Mouse (Mus musculus) liver, adult 2 months (tissue): ENCODE measurements around the gene Ndufb7. TPM values are rescaled to one million over a fixed set of nuclear protein-coding genes. Genes with fewer than 3 reads are reported as not detected.
A peak's percentile ranks its signal among the peaks of the same experiment; 100 is the strongest.
"Not testable (repeated sequence)": the region's sequence is repeated elsewhere in the genome, so short reads cannot be mapped to it uniquely, and the experiment has no call there.

Source experiments
- DNase-seq: peaks from one replicate; pipeline ENCODE4 v3.0.0-alpha.2; 2011; ENCODE audit warnings: low read depth, low spot score; ENCODE audit errors: extremely low read depth
- H3K27ac ChIP-seq: fragments of 200-500 bp; replicated peaks from 2 replicates; pipeline ENCODE4 v1.5.1; 2012; ENCODE audit warnings: low read depth, mild to moderate bottlenecking, control low read depth, inconsistent platforms, low read length; ENCODE audit not compliant: insufficient read depth
- H3K27me3 ChIP-seq: fragments of 200-500 bp; 2 replicates; pipeline ENCODE4 v1.6.1; 2012; ENCODE audit warnings: mild to moderate bottlenecking, moderate library complexity, low read length, inconsistent platforms; ENCODE audit not compliant: control insufficient read depth, insufficient read depth
- H3K36me3 ChIP-seq: fragments of 200-500 bp; 2 replicates; pipeline ENCODE4 v1.6.1; 2012; ENCODE audit warnings: low read length, inconsistent platforms; ENCODE audit not compliant: control insufficient read depth, insufficient read depth
- H3K4me1 ChIP-seq: fragments of 200-500 bp; 2 replicates; pipeline ENCODE4 v1.6.1; 2011; ENCODE audit warnings: low read length; ENCODE audit not compliant: control insufficient read depth, insufficient read depth
- H3K4me3 ChIP-seq: fragments of 200-500 bp; 2 replicates; pipeline ENCODE4 v1.5.1; 2011; ENCODE audit warnings: low read depth, mild to moderate bottlenecking, control low read depth, low read length, moderate library complexity; ENCODE audit not compliant: insufficient read depth
- H3K79me2 ChIP-seq: fragments of 200-500 bp; 2 replicates; pipeline ENCODE4 v1.6.1; 2012; ENCODE audit warnings: inconsistent platforms, mild to moderate bottlenecking, low read length, moderate library complexity; ENCODE audit not compliant: control insufficient read depth, insufficient read depth
- H3K9ac ChIP-seq: fragments of 200-500 bp; 2 replicates; pipeline ENCODE4 v1.6.1; 2012; ENCODE audit warnings: low read depth, mild to moderate bottlenecking, control low read depth, inconsistent platforms, low read length
- CTCF ChIP-seq: fragments of 200-500 bp; IDR thresholded peaks from 2 replicates; pipeline ENCODE4 v1.5.1; 2011; ENCODE audit warnings: low read depth, low read length, control low read depth
- POLR2A ChIP-seq: fragments of 200-500 bp; IDR thresholded peaks from 2 replicates; pipeline ENCODE4 v1.6.1; 2011; ENCODE audit warnings: low read length, control low read depth; ENCODE audit not compliant: insufficient read depth; ENCODE audit errors: extremely low read depth
- WGBS: fragments of 180-500 bp; shearing (Covaris S2); methylation state at CpG from one replicate; pipeline ENCODE4 v1.1.7; 2018; 5-methylcytosine and 5-hydroxymethylcytosine counted together
- polyA plus RNA-seq: library from polyadenylated mRNA; depleted of rRNA; stranded (reverse); fragments of >200 nt; gene quantifications from 2 replicates; pipeline ENCODE4 v1.2.3, GENCODE M21; 2012
- total RNA-seq: library from RNA; depleted of rRNA; stranded (reverse); fragments of >200 nt; gene quantifications from 2 replicates; pipeline ENCODE4 v1.2.3, GENCODE M21; 2014

Ndufb7 gene
- total and polyA plus RNA-seq, 2 experiments, result 193 to 297 TPM

DNA sequence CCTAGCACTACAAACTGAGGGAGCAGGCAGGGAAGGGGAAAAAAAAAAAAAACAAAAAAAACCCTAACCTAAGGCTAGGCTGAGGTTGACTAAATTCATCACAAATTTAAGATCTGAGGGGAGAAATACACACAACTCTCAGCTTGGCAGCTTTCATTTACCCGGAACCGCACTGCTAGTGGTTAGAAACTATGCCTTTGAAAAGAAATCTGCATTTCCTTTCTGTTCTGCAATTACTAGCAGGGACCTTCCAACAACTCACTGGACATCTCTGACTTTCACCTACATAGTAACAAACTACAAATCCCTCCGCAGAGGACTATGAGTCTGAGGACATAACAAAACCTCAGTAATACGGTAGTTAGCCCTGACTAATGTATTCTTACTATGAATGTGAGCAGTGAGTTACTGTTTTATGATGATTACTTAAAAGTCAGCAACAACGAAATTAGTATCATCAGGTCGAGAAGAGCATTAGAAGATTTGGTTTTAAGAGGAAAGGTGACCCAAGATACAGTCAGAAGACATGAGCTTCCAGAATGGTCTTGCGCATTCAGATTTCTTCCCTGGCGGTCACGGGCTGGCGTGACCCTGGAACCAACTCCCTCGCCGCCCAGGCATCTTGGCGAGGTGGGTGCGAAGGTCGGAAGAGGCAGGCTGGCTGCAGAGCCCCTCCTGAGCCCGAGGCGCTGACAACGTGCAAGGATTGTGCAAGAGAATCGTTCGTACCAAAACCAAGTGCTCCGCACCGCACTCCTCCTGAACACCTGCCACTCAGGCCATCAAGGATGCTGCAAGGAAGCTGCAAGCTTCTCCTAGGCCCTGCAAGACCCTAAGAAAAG, 27.1 kb downstream of the Ndufb7 start:
- peak; percentile 69 for DNase-seq
- H3K4me3 ChIP-seq, result peak overlapping the region; percentile 64
- peaks cover 9% of the 10 kb centered on the region; the same call in 1 of the 2 replicates for H3K79me2 ChIP-seq
- no peaks in the 10 kb centered on the region for H3K36me3 ChIP-seq
- 2% methylated on average over 22 of the region's 22 CpGs for WGBS
- H3K27ac ChIP-seq, result peak overlapping the region; percentile 74
- TF ChIP-seq CTCF, result no peak
- no peak for TF ChIP-seq POLR2A
- H3K27me3 ChIP-seq, result no peaks in the 10 kb centered on the region
- H3K9ac ChIP-seq, result peak overlapping the region; percentile 73
- H3K4me1 ChIP-seq, result peaks cover 14% of the 10 kb centered on the region

DNA sequence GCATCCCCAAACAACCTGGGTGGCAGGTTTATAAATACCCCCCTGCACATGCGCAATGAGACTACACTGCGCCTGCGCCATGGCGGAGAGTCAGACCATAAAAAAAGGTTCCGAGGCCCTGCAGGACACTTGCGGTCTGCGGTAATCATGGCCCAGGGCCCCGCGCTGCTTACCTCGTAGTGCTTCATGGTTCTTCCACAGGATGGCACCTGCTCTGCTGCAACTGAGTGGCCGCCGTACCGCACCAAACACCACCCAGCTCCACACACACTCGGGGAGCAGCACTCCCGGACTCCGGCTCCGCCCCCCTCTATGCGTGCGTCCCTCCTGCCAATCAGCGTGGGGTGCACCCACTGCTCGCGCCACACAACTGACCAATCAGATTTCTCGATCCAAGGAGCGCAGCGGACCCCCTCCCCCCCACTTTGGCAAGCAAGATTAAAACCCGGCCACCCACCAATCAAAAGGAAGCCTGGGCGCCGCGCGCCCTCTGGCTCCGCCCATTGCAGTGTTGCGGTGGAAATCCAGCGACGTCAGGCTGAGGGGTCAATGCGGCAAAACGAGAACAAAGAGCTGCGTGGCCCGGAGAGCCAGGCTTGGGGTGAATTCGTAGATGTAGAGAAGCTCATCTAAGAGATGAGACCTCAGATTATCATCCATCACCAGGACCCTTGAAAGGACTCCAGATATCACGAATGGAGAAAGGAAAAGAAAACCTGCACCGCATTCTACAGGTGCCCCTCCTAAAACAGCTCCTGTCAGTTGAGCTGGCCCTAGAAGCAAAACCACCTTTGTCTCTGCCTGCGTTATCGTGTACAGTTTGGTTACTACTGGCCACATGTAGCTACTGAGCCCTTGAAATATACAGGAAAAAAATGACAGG, 27.9 kb downstream of the Ndufb7 start:
- Histone ChIP-seq H3K27ac (peak overlapping the region; percentile 86), H3K36me3 (no peaks in the 10 kb centered on the region), H3K9ac (peak overlapping the region; percentile 73), H3K27me3 (no peaks in the 10 kb centered on the region), H3K4me3 (peak overlapping the region; percentile 64), H3K79me2 (peaks cover 9% of the 10 kb centered on the region; the same call in 1 of the 2 replicates), H3K4me1 (peaks cover 9% of the 10 kb centered on the region)
- under 1% methylated on average over 43 of the region's 43 CpGs for WGBS
- TF ChIP-seq CTCF (no peak), POLR2A (peak; percentile 92)
- DNase-seq, result peak; percentile 93

DNA sequence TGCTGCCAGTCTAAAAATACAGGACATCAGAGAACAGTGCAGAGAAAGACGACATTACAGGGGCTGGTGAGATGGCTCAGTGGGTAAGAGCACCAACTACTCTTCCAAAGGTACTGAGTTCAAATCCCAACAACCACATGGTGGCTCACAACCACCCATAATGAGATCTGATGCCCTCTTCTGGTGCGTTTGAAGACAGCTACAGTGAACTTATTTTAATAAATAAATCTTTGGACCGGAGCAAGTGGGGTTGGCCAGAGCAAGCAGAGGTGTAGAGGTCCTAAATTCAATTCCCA, 28.5 kb downstream of the Ndufb7 start:
- Histone ChIP-seq H3K9ac (peak overlapping the region; percentile 24), H3K27ac (peak overlapping the region; percentile 86), H3K4me3 (peak overlapping the region; percentile 18)
- DNase-seq, result peak; percentile 40
- not testable (repeated sequence) for H3K4me1 ChIP-seq, H3K27me3 ChIP-seq, H3K79me2 ChIP-seq, H3K36me3 ChIP-seq
- WGBS, result 10% methylated on average over 3 of the region's 3 CpGs

DNA sequence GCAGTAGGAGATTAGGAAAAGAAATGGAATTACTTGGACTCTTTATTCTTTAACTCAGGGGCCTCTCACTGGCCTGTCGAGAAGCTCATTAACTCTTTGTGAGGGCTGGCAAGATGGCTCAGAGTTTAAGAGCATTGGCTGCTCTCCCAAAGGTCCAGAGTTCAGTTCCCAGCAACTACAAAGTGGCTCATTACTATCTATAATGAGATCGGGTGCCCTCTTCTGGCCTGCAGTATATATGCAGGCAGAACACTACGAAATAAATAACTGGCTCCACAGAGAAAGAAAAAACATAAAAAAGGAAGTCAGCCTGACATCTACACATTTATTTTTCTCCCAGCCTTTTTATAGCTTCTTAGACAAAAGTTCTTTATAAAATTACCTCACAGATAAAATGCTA, 29.9 kb downstream of the Ndufb7 start:
- Histone ChIP-seq H3K9ac (no peak overlapping the region), H3K79me2 (peaks cover 9% of the 10 kb centered on the region; the same call in 1 of the 2 replicates), H3K27me3 (no peaks in the 10 kb centered on the region), H3K4me3 (no peak overlapping the region), H3K27ac (no peak overlapping the region), H3K36me3 (no peaks in the 10 kb centered on the region), H3K4me1 (peaks cover 8% of the 10 kb centered on the region)
- TF ChIP-seq CTCF (no peak), POLR2A (no peak)
- WGBS, result 14% methylated on average over 3 of the region's 3 CpGs
- DNase-seq, result peak; percentile 70

DNA sequence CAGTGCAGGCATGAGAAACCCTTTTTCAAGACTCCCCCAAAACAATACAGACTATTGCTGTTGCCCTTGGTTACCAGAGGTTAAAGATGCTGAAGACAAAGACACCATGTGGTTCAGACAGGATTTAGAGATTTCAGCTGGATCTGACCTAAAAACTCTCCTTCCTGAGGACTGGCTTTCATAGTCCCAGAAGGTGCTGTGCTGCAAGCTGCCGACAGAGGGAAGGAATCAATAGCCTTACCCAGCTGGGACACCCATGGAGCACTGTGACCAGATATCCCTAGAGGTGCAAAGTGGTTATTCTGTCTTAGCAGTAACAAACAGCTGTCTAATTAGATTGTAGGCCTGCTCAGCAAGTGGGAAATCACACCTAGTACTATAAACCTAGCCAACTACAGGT, 31.7 kb downstream of the Ndufb7 start:
- Histone ChIP-seq H3K9ac (no peak overlapping the region), H3K27ac (no peak overlapping the region), H3K4me1 (peaks cover 3% of the 10 kb centered on the region; the same call in 1 of the 2 replicates), H3K4me3 (no peak overlapping the region), H3K27me3 (no peaks in the 10 kb centered on the region), H3K36me3 (no peaks in the 10 kb centered on the region), H3K79me2 (peaks cover 3% of the 10 kb centered on the region; the same call in 1 of the 2 replicates)
- WGBS, result 29% methylated on average over 1 of the region's 1 CpGs
- DNase-seq, result no peak
- TF ChIP-seq CTCF (0 out of 2 replicates have a peak, but pooled peaks have one; percentile 12), POLR2A (no peak)
